Mouse (Mus musculus) cortical plate, adult 2 months (tissue): ENCODE results near the gene Irak4.

Source experiments
- CTCF ChIP-seq: fragments of 200-500 bp; IDR thresholded peaks from 2 replicates; pipeline ENCODE4 v1.5.1; 2011; ENCODE audit warnings: mild to moderate bottlenecking, control low read depth, low read length; ENCODE audit not compliant: insufficient read depth; ENCODE audit errors: extremely low read depth
- POLR2A ChIP-seq: fragments of 200-500 bp; IDR thresholded peaks from 2 replicates; pipeline ENCODE4 v1.6.1; 2011; ENCODE audit warnings: mild to moderate bottlenecking, low read length, control low read depth; ENCODE audit not compliant: insufficient read depth; ENCODE audit errors: extremely low read depth

DNA sequence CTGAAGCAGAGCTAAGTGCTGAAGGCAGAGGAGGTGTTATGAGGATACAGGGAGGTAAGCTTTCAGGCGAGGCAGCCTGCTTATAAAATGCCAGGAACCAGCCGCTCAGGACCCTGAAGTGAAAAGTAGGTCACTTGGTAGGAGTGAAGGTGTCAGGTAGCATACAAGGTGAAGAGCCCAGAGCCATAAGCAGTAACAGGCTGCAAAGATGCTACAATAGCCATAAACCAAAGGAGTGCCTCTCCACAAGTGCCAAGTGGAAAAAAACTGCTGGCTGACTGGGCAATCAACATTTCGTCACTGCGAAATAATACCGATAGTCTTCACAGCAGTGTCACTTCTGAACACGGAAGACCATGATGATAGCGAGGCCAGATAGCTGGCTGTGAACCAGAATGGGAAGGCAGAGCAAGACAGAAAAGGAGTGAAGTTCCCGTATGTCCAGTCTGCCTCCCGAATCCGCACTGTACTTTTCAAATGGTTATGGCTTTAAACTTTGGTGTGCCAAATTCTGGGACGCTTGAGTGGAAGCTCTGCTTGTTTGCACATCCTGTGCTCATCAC lies 56.8 kb downstream of the Irak4 start:
- TF ChIP-seq CTCF (no peak), POLR2A (no peak)
